Mouse (Mus musculus) urinary bladder, postnatal 10 days (tissue): ENCODE data around the gene Ap1ar.
A peak's percentile ranks its signal among the peaks of the same experiment; 100 is the strongest.

Experiments used
- DNase-seq: peaks from one replicate; pipeline ENCODE4 v3.0.0; 2022; ENCODE audit warnings: low spot score

Ap1ar gene

DNA sequence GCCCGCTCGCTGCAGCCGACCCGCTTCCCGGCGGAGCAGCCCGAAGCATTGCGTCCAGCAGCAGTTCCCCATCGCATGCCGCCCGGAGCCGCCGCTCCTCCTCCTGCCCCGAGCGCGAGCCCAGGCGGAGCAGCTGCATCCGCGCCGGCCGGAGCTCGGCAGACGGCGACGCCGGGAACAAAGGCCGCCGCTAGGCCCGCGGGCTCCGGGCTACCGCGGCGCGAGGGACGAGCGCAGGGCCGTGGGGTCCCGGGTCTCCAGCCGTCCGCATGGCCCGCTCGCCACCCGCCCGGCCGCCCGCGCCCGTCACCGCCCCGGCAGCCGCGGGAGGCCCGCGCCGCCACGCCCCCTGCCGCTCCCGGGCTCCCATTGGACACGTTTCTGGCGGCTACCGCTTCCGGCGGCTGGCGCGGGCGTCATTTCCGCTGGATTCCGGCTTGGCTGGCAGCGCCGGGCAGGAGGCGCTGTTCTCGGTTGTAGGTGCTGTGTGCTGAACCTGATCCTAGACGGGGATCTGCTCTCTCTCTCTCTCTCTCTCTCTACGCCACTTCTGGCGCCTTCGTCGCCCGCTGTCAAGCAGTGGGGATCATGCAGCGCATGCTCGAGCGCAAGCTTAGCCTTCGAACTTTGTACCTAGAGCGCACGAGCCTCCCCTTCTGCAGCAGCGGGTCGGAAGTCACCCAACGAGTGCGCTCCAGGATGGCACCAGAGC, at the start of gene Ap1ar:
Gene Ap1ar (minus strand): TSS at position 370 of the 712 bp plus-strand sequence.
- DNase-seq, result peak; percentile 81

GRCm38 (mm10) chr3:127881684-127882083, 44.4 kb upstream of the Ap1ar start:
- DNase-seq, result no peak

GRCm38 (mm10) chr3:127879968-127880367, 42.6 kb upstream of the Ap1ar start:
- DNase-seq, result no peak

DNA sequence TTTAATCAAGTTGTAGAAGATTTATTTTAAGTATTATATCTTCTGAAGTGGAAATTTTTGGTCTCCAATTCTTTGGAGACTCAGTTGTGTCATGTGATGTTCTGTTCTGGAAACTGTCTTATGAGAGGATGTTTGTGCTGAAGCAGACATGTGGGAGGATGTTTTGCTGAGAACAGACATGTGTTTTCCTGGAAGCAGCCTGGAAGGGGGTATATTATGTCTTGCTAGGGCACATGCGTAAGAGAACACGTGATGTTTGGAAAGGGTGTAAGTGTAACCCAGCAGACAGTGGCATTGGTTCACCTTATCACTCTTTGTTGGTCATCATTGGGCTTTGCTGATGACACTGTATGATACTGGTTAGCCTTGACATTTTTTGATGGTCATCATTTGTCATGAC, 38.2 kb upstream of the Ap1ar start:
- no peak for DNase-seq

- no peak for DNase-seq
Measured at GRCm38 (mm10) chr3:127875059-127875458, 37.7 kb upstream of the Ap1ar start.

GRCm38 (mm10) chr3:127874254-127874883, 37.0 kb upstream of the Ap1ar start:
- DNase-seq, result no peak

DNA sequence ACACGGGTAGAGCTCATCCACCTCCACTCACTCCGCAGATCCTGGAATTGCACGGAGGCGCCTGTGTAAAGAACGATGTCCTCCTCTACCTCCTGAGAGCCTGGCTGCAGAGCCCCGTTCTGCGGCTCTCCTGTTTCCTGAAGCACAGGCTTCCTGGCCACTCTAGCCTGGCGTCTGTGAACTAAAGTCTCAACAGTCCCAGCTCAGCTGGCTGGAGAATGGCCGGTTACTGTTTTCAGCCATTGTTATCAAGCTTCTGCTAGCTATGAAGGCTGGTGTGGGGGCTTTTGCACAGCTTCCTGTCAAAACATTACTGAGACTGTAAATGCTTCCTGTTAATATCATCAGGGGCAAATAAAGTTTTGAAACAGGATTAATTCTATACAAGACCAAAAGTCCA, 34.3 kb upstream of the Ap1ar start:
- no peak for DNase-seq

GRCm38 (mm10) chr3:127868880-127869279, 31.6 kb upstream of the Ap1ar start:
- DNase-seq, result no peak

DNA sequence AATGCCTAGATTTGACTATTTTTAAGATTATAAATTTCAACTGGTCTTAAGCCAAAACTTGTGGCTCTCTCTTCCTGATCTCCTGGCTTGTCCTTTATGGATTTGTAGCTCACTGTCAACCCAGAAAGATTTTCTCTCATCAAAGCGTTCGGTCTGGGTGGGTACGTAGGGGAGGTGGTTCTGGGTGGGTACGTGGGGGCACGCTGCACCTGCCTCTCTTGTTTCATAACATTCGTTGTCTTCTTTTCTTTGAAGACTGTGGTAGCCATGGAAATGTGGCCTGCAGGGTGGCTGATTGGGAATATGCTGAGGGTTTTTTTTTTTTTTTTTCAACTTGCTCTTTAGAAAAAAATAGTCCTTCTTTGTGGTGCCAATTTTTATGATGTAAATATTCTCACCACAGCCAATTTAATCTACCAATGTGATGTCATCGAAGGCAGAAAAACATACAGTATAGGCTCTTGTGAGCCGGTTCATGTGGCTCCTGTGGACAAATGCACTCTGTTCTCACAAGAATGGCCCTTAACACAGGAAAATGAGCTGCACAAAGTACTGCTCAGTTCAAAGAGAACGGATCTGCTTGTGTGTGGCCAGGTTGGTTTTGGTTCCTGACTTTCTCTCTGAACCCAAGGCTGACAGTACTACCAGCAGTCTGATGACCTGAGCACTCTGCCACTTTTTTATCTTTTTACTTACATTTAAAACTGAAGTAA, 30.9 kb upstream of the Ap1ar start:
- no peak for DNase-seq

- DNase-seq, result no peak
Measured at GRCm38 (mm10) chr3:127864242-127864641, 26.9 kb upstream of the Ap1ar start.

GRCm38 (mm10) chr3:127863571-127863970, 26.2 kb upstream of the Ap1ar start:
- no peak for DNase-seq

- DNase-seq, result no peak
Measured at GRCm38 (mm10) chr3:127862479-127862878, 25.2 kb upstream of the Ap1ar start.

DNA sequence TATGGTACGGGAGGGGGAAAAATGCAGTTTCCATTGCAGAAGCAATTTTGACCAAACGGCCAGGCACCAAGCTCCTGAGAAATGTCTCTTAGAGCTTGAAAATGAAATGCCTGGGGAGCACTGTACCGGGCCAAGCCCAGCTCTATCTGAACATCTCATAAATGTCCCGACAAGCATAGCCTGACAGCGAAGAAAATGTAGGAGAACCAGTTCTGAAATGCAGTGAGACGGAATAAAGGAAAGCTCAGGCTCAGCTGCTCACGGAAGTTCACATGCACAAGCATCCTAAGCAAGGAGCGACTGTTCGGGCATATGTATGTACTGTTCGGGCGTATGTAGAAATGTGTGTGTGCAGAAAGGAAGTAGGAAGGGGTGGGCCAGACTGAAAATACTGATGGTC, 24.0 kb upstream of the Ap1ar start:
- DNase-seq, result no peak

DNA sequence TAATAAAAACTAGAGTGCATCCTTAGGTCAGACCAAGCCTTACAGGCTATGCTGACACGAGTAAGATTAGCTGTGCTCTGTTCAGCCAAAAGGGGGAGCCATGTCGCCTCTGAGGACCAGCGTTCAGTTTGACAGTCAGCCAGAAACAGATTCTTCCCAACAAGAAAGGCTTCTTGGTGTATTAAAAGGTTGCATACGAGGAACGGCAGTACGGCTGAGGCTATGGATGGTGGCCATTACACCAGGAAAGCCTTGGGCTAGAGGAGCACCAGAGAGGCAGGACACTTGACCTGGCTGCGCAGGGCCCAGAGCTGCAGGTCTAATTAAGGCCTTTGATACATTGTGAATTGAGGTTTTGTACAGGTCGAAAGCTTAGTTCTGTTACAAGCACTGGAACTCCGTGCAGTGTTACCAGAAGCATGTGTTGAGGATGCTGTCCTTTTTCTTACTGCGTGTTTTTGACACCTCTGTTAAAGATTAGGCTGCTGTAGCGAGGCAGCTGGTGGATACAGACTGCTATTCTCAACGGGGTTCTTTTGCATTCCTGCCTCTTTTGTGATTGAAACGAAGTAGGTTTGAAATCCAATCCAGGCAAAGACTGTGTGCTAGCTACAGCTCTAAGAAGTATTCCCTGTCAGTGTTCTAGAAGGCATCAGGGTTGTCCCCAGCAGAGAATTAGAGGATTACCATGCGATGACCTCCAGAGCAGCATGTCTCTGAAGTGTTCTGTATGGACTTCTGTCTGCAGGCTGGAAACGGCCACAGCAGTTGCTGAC, 16.3 kb upstream of the Ap1ar start:
- peak; percentile 25 for DNase-seq

- DNase-seq, result no peak
Measured at GRCm38 (mm10) chr3:127852722-127853121, 15.4 kb upstream of the Ap1ar start.

GRCm38 (mm10) chr3:127850776-127851646, 13.7 kb upstream of the Ap1ar start:
- no peak for DNase-seq

GRCm38 (mm10) chr3:127849922-127850321, 12.6 kb upstream of the Ap1ar start:
- DNase-seq, result no peak

DNA sequence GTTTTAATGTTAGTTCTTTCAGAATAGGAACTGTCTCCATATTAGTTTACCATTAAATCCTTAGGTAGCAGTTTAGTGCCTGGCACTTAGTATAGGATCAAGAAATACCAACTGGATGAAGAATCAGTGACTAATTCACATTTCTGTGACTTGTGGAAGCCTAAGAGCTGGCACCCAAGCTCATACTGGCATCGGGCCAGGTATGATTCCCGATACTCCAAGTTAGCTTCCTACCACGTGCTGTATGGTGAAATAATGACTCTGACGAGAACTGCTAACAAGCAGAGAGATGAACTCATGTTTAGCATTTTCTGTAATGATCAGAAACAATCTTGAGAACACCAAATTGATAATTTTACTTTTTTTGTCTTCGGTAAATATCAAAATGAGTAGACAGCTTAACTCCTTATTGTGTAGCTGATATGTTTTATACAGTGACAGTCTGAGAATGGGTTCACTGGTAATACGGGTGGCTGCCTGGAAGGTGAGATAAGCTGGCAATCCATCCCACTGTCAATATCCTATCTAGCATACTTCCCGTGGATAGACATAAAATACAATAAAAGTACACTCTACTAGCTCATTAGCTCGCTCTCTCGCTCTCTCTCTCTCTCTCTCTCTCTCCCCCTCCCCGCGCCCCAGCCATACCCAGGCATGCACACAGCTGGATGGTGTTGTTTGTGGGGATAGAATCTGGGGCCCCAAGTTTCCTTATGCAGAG, 10.9 kb upstream of the Ap1ar start:
- no peak for DNase-seq

DNA sequence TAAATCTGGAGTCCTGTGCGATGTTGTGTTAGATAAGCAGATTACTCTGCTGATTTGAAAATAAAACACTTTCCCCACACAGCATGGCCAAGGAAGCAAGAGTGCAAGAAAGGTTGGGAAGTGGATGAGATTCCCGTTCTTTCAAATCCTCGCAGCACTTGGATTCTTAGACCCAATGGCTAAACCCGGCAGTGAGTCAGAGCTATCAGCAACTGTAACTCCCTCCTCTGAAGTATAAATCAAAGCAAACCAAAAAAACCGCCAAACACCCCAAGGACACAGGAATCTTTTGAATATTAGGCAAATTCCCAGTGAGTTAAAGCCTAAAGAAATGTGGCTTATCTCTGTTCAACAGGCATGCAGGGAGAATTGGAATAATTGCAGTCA, 6.6 kb upstream of the Ap1ar start:
- no peak for DNase-seq

DNA sequence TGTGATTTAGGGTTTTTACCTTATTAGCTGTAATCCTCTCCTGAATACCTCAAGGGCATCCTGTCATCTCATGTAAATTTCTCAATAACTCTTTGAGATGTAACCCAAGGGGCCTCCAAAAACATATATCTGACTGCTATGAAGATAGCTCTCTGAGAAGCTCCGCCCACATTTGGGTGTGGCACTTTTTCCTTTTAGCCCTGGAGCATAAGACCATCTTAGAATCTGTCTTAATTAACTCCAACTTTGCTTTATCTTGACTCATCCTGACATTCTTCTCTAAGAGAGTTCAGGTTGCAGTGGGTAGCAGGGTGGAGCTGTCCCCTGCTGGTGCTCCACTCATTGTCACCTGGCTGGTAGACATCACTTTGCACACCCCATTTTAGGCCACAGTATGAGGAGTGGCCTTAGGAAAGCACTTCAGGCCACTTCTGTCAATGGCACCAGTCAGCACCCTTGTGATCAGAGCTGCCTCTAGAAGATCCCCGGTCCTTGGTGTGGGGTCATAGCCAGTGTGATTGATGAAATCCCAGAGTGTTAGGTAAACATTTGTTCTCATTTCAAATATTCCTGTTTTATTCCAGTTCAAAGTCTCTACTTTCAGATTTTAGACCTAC, 6.1 kb upstream of the Ap1ar start:
- DNase-seq, result no peak
